Mouse (Mus musculus) liver, adult 2 months (tissue): ENCODE measurements around the gene Smarcd3. TPM values are rescaled to one million over a fixed set of nuclear protein-coding genes. Genes with fewer than 3 reads are reported as not detected.

Experiments used
- DNase-seq: peaks from one replicate; pipeline ENCODE4 v3.0.0-alpha.2; 2011; ENCODE audit warnings: low read depth, low spot score; ENCODE audit errors: extremely low read depth
- H3K27ac ChIP-seq: fragments of 200-500 bp; replicated peaks from 2 replicates; pipeline ENCODE4 v1.5.1; 2012; ENCODE audit warnings: low read depth, mild to moderate bottlenecking, control low read depth, inconsistent platforms, low read length; ENCODE audit not compliant: insufficient read depth
- H3K27me3 ChIP-seq: fragments of 200-500 bp; 2 replicates; pipeline ENCODE4 v1.6.1; 2012; ENCODE audit warnings: mild to moderate bottlenecking, moderate library complexity, low read length, inconsistent platforms; ENCODE audit not compliant: control insufficient read depth, insufficient read depth
- H3K36me3 ChIP-seq: fragments of 200-500 bp; 2 replicates; pipeline ENCODE4 v1.6.1; 2012; ENCODE audit warnings: low read length, inconsistent platforms; ENCODE audit not compliant: control insufficient read depth, insufficient read depth
- H3K4me1 ChIP-seq: fragments of 200-500 bp; 2 replicates; pipeline ENCODE4 v1.6.1; 2011; ENCODE audit warnings: low read length; ENCODE audit not compliant: control insufficient read depth, insufficient read depth
- H3K4me3 ChIP-seq: fragments of 200-500 bp; 2 replicates; pipeline ENCODE4 v1.5.1; 2011; ENCODE audit warnings: low read depth, mild to moderate bottlenecking, control low read depth, low read length, moderate library complexity; ENCODE audit not compliant: insufficient read depth
- H3K79me2 ChIP-seq: fragments of 200-500 bp; 2 replicates; pipeline ENCODE4 v1.6.1; 2012; ENCODE audit warnings: inconsistent platforms, mild to moderate bottlenecking, low read length, moderate library complexity; ENCODE audit not compliant: control insufficient read depth, insufficient read depth
- H3K9ac ChIP-seq: fragments of 200-500 bp; 2 replicates; pipeline ENCODE4 v1.6.1; 2012; ENCODE audit warnings: low read depth, mild to moderate bottlenecking, control low read depth, inconsistent platforms, low read length
- CTCF ChIP-seq: fragments of 200-500 bp; IDR thresholded peaks from 2 replicates; pipeline ENCODE4 v1.5.1; 2011; ENCODE audit warnings: low read depth, low read length, control low read depth
- POLR2A ChIP-seq: fragments of 200-500 bp; IDR thresholded peaks from 2 replicates; pipeline ENCODE4 v1.6.1; 2011; ENCODE audit warnings: low read length, control low read depth; ENCODE audit not compliant: insufficient read depth; ENCODE audit errors: extremely low read depth
- WGBS: fragments of 180-500 bp; shearing (Covaris S2); methylation state at CpG from one replicate; pipeline ENCODE4 v1.1.7; 2018; 5-methylcytosine and 5-hydroxymethylcytosine counted together
- polyA plus RNA-seq: library from polyadenylated mRNA; depleted of rRNA; stranded (reverse); fragments of >200 nt; gene quantifications from 2 replicates; pipeline ENCODE4 v1.2.3, GENCODE M21; 2012
- total RNA-seq: library from RNA; depleted of rRNA; stranded (reverse); fragments of >200 nt; gene quantifications from 2 replicates; pipeline ENCODE4 v1.2.3, GENCODE M21; 2014

Gene Smarcd3
- total and polyA plus RNA-seq, 2 experiments, result 0.55 to 1.3 TPM

GRCm38 (mm10) chr5:24605321-24605979 is 18.8 kb downstream of the Smarcd3 start:
- no peak for TF ChIP-seq POLR2A
- TF ChIP-seq CTCF, result no peak
- Histone ChIP-seq H3K79me2 (no peaks in the 10 kb centered on the region), H3K36me3 (no peaks in the 10 kb centered on the region), H3K4me1 (peaks cover 15% of the 10 kb centered on the region), H3K4me3 (peak overlapping the region; percentile 74; the same call in 1 of the 2 replicates), H3K27ac (no peak overlapping the region), H3K9ac (no peak overlapping the region), H3K27me3 (no peaks in the 10 kb centered on the region)
- WGBS, result 38% methylated on average over 6 of the region's 6 CpGs
- DNase-seq, result no peak

GRCm38 (mm10) chr5:24604656-24605100 is 19.5 kb downstream of the Smarcd3 start:
- DNase-seq, result peak; percentile 72
- no peaks in the 10 kb centered on the region for H3K27me3 ChIP-seq
- no peaks in the 10 kb centered on the region for H3K36me3 ChIP-seq
- peak overlapping the region; percentile 74 for H3K4me3 ChIP-seq
- H3K27ac ChIP-seq, result peak overlapping the region; percentile 75
- under 1% methylated on average over 46 of the region's 46 CpGs for WGBS
- peaks cover 15% of the 10 kb centered on the region for H3K4me1 ChIP-seq
- H3K79me2 ChIP-seq, result no peaks in the 10 kb centered on the region
- H3K9ac ChIP-seq, result peak overlapping the region; percentile 92
- TF ChIP-seq POLR2A, result peak; percentile 56; the same call in 1 of the 2 replicates
- peak; percentile 39 for TF ChIP-seq CTCF

GRCm38 (mm10) chr5:24604080-24604655 is 20.0 kb downstream of the Smarcd3 start:
- peak; percentile 50 for DNase-seq
- Histone ChIP-seq H3K27ac (peak overlapping the region; percentile 75), H3K27me3 (no peaks in the 10 kb centered on the region), H3K79me2 (no peaks in the 10 kb centered on the region), H3K36me3 (no peaks in the 10 kb centered on the region), H3K9ac (peak overlapping the region; percentile 92), H3K4me1 (peaks cover 15% of the 10 kb centered on the region), H3K4me3 (peak overlapping the region; percentile 74)
- WGBS, result 31% methylated on average over 12 of the region's 12 CpGs
- no peak for TF ChIP-seq POLR2A
- no peak for TF ChIP-seq CTCF

- H3K27ac ChIP-seq, result peak overlapping the region; percentile 46
- H3K4me1 ChIP-seq, result peaks cover 15% of the 10 kb centered on the region
- 0 out of 2 replicates have a peak overlapping the region, but pooled peaks have one; percentile 13 for H3K9ac ChIP-seq
- no peaks in the 10 kb centered on the region for H3K79me2 ChIP-seq
- no peak overlapping the region for H3K4me3 ChIP-seq
- DNase-seq, result no peak
- 78% methylated on average over 8 of the region's 8 CpGs for WGBS
- no peaks in the 10 kb centered on the region for H3K27me3 ChIP-seq
- no peak for TF ChIP-seq POLR2A
- no peak for TF ChIP-seq CTCF
- H3K36me3 ChIP-seq, result no peaks in the 10 kb centered on the region
Observed at GRCm38 (mm10) chr5:24603431-24604010, 20.7 kb downstream of the Smarcd3 start.

- Histone ChIP-seq H3K36me3 (no peaks in the 10 kb centered on the region), H3K4me1 (peaks cover 17% of the 10 kb centered on the region), H3K79me2 (no peaks in the 10 kb centered on the region), H3K4me3 (peak overlapping the region; percentile 65), H3K9ac (peak overlapping the region; percentile 88), H3K27me3 (no peaks in the 10 kb centered on the region), H3K27ac (peak overlapping the region; percentile 46)
- DNase-seq, result peak; percentile 91
- TF ChIP-seq CTCF, result no peak
- 0 out of 2 replicates have a peak, but pooled peaks have one; percentile 47 for TF ChIP-seq POLR2A
- 2% methylated on average over 16 of the region's 16 CpGs for WGBS
Observed at GRCm38 (mm10) chr5:24602751-24603343, 21.4 kb downstream of the Smarcd3 start.
